Mouse (Mus musculus) MEL (cell line): ENCODE data around the gene Cldn19. TPM values are rescaled to one million over a fixed set of nuclear protein-coding genes. Genes with fewer than 3 reads are reported as not detected.

ENCODE experiments used
- DNase-seq: peaks from one replicate; pipeline ENCODE4 v3.0.0; 2011; ENCODE audit warnings: low read depth, low spot score
- H3K27ac ChIP-seq: 2 replicates; pipeline ENCODE4 v1.5.1; 2012; ENCODE audit warnings: low read depth, mild to moderate bottlenecking, control low read depth, low read length, moderate library complexity; ENCODE audit not compliant: control insufficient read depth
- H3K27me3 ChIP-seq, 2 experiments: fragments of 150-350 bp in 1 of 2; sonication (generic) in 1 of 2; 2 replicates each; pipeline ENCODE4 v1.6.1; 2012; ENCODE audit warnings: low read length in 2 of 2, mild to moderate bottlenecking in 2 of 2, improper control_type of control experiment in 1 of 2, moderate library complexity in 1 of 2; ENCODE audit not compliant: insufficient read depth in 2 of 2, control insufficient read depth in 1 of 2
- H3K36me3 ChIP-seq, 2 experiments: 2 replicates each; pipeline ENCODE4 v1.6.1; 2012 to 2014; ENCODE audit warnings: low read length in 2 of 2, improper control_type of control experiment in 1 of 2, inconsistent platforms in 1 of 2, mild to moderate bottlenecking in 1 of 2; ENCODE audit not compliant: insufficient read depth in 2 of 2, control insufficient read depth in 1 of 2
- H3K4me1 ChIP-seq, 2 experiments: fragments of 150-350 bp in 1 of 2; sonication (generic) in 1 of 2; 2 replicates each; pipeline ENCODE4 v1.6.1; 2012; ENCODE audit warnings: low read length in 2 of 2, improper control_type of control experiment in 1 of 2, mild to moderate bottlenecking in 1 of 2; ENCODE audit not compliant: insufficient read depth in 2 of 2, control insufficient read depth in 1 of 2
- H3K4me3 ChIP-seq, 2 experiments: fragments of 150-350 bp in 1 of 2; sonication (generic) in 1 of 2; 2 replicates each; pipeline ENCODE4 v1.5.1; 2012; ENCODE audit warnings: low read depth in 2 of 2, low read length in 2 of 2, mild to moderate bottlenecking in 2 of 2, moderate library complexity in 2 of 2, control low read depth in 1 of 2, improper control_type of control experiment in 1 of 2; ENCODE audit not compliant: control insufficient read depth in 1 of 2, insufficient read depth in 1 of 2
- H3K79me2 ChIP-seq: 2 replicates; pipeline ENCODE4 v1.6.1; 2012; ENCODE audit warnings: mild to moderate bottlenecking, low read length, moderate library complexity; ENCODE audit not compliant: control insufficient read depth, poor library complexity, insufficient read depth
- H3K9ac ChIP-seq: 2 replicates; pipeline ENCODE4 v1.6.1; 2012; ENCODE audit warnings: low read depth, mild to moderate bottlenecking, control low read depth, low read length, moderate library complexity; ENCODE audit not compliant: control insufficient read depth, poor library complexity, severe bottlenecking
- H3K9me3 ChIP-seq: fragments of 150-350 bp; sonication (generic); replicated peaks from 2 replicates; pipeline ENCODE4 v1.6.1; 2012; ENCODE audit warnings: mild to moderate bottlenecking, low read length, improper control_type of control experiment, moderate library complexity; ENCODE audit not compliant: insufficient read depth
- CHD1 ChIP-seq: IDR thresholded peaks from 2 replicates; pipeline ENCODE4 v1.6.1; 2012; ENCODE audit warnings: low read depth, mild to moderate bottlenecking, inconsistent platforms, low read length, improper control_type of control experiment
- CHD2 ChIP-seq: IDR thresholded peaks from 2 replicates; pipeline ENCODE4 v1.6.1; 2011; ENCODE audit warnings: low read length, improper control_type of control experiment
- E2F4 ChIP-seq: IDR thresholded peaks from 2 replicates; pipeline ENCODE4 v1.6.1; 2011; ENCODE audit warnings: low read depth, low read length, improper control_type of control experiment, borderline replicate concordance
- ELF1 ChIP-seq: IDR thresholded peaks from 2 replicates; pipeline ENCODE4 v1.6.1; 2014; ENCODE audit warnings: low read depth, mild to moderate bottlenecking, inconsistent platforms, low read length, improper control_type of control experiment, moderate library complexity
- EP300 ChIP-seq, 2 experiments: IDR thresholded peaks; 2 replicates each; pipeline ENCODE4 v1.6.1; 2011; ENCODE audit warnings: improper control_type of control experiment in 2 of 2, low read length in 2 of 2, low read depth in 1 of 2, mild to moderate bottlenecking in 1 of 2
- ETS1 ChIP-seq: IDR thresholded peaks from 2 replicates; pipeline ENCODE4 v1.6.1; 2012; ENCODE audit warnings: low read depth, mild to moderate bottlenecking, inconsistent platforms, low read length, improper control_type of control experiment, moderate library complexity
- GABPA ChIP-seq: IDR thresholded peaks from 2 replicates; pipeline ENCODE4 v1.6.1; 2012; ENCODE audit warnings: low read depth, mild to moderate bottlenecking, inconsistent platforms, low read length, improper control_type of control experiment, moderate library complexity
- GATA1 ChIP-seq: IDR thresholded peaks from 2 replicates; pipeline ENCODE4 v1.6.1; 2011; ENCODE audit warnings: low read depth, low read length, improper control_type of control experiment
- HCFC1 ChIP-seq: IDR thresholded peaks from 2 replicates; pipeline ENCODE4 v1.6.1; 2012; ENCODE audit warnings: low read depth, mild to moderate bottlenecking, inconsistent platforms, low read length, improper control_type of control experiment, moderate library complexity
- JUND ChIP-seq: IDR thresholded peaks from 2 replicates; pipeline ENCODE4 v1.6.1; 2011; ENCODE audit warnings: low read depth, mild to moderate bottlenecking, improper control_type of control experiment, low read length
- KAT2A ChIP-seq: conservative IDR thresholded peaks from 2 replicates; pipeline ENCODE4 v1.6.1; 2012; ENCODE audit warnings: low read depth, low read length, improper control_type of control experiment, inconsistent platforms
- MAFK ChIP-seq: IDR thresholded peaks from 2 replicates; pipeline ENCODE4 v1.6.1; 2011; ENCODE audit warnings: low read depth, mild to moderate bottlenecking, low read length, improper control_type of control experiment, borderline replicate concordance
- MAX ChIP-seq: IDR thresholded peaks from 2 replicates; pipeline ENCODE4 v1.6.1; 2011; ENCODE audit warnings: low read length, improper control_type of control experiment
- MAZ ChIP-seq: IDR thresholded peaks from 2 replicates; pipeline ENCODE4 v1.6.1; 2012; ENCODE audit warnings: low read depth, mild to moderate bottlenecking, inconsistent platforms, low read length, improper control_type of control experiment
- MEF2A ChIP-seq: IDR thresholded peaks from 2 replicates; pipeline ENCODE4 v1.6.1; 2014; ENCODE audit warnings: low read depth, mild to moderate bottlenecking, inconsistent platforms, low read length, improper control_type of control experiment; ENCODE audit not compliant: poor library complexity, insufficient replicate concordance, severe bottlenecking; ENCODE audit errors: extremely low read depth
- MXI1 ChIP-seq: IDR thresholded peaks from 2 replicates; pipeline ENCODE4 v1.6.1; 2011; ENCODE audit warnings: mild to moderate bottlenecking, low read depth, low read length, improper control_type of control experiment
- MYC ChIP-seq: IDR thresholded peaks from 2 replicates; pipeline ENCODE4 v1.6.1; 2011; ENCODE audit warnings: low read depth, mild to moderate bottlenecking, low read length, improper control_type of control experiment, moderate library complexity
- NELFE ChIP-seq: IDR thresholded peaks from 2 replicates; pipeline ENCODE4 v1.6.1; 2011; ENCODE audit warnings: low read depth, low read length, improper control_type of control experiment
- NRF1 ChIP-seq: IDR thresholded peaks from 2 replicates; pipeline ENCODE4 v1.6.1; 2014; ENCODE audit warnings: low read depth, mild to moderate bottlenecking, inconsistent platforms, low read length, improper control_type of control experiment, moderate library complexity; ENCODE audit not compliant: poor library complexity, insufficient read depth, severe bottlenecking
- POLR2A ChIP-seq, 2 experiments: IDR thresholded peaks; 2 replicates each; pipeline ENCODE4 v1.6.1; 2011 to 2012; ENCODE audit warnings: low read length in 2 of 2, mild to moderate bottlenecking in 2 of 2, control low read depth in 1 of 2, improper control_type of control experiment in 1 of 2, low read depth in 1 of 2, moderate library complexity in 1 of 2; ENCODE audit not compliant: control insufficient read depth in 1 of 2, insufficient read depth in 1 of 2, poor library complexity in 1 of 2
- POLR2AphosphoS2 ChIP-seq: IDR thresholded peaks from 2 replicates; pipeline ENCODE4 v1.6.1; 2011; ENCODE audit warnings: low read length, improper control_type of control experiment
- POLR2AphosphoS5 ChIP-seq: IDR thresholded peaks from 2 replicates; pipeline ENCODE4 v1.6.1; 2012; ENCODE audit warnings: low read depth, borderline replicate concordance, mild to moderate bottlenecking, inconsistent platforms, low read length, moderate library complexity, mixed read lengths
- RAD21 ChIP-seq: IDR thresholded peaks from 2 replicates; pipeline ENCODE4 v1.6.1; 2011; ENCODE audit warnings: mild to moderate bottlenecking, low read depth, low read length, improper control_type of control experiment
- RCOR1 ChIP-seq: IDR thresholded peaks from 2 replicates; pipeline ENCODE4 v1.6.1; 2012; ENCODE audit warnings: low read depth, mild to moderate bottlenecking, inconsistent platforms, low read length, improper control_type of control experiment
- SIN3A ChIP-seq: IDR thresholded peaks from 2 replicates; pipeline ENCODE4 v1.6.1; 2012; ENCODE audit warnings: low read length, improper control_type of control experiment, inconsistent platforms
- SMC3 ChIP-seq: IDR thresholded peaks from 2 replicates; pipeline ENCODE4 v1.6.1; 2011; ENCODE audit warnings: low read depth, low read length, improper control_type of control experiment
- TBP ChIP-seq: IDR thresholded peaks from 2 replicates; pipeline ENCODE4 v1.8.0; 2011; ENCODE audit warnings: low read depth, low read length, improper control_type of control experiment
- TCF12 ChIP-seq: IDR thresholded peaks from 2 replicates; pipeline ENCODE4 v1.6.1; 2014; ENCODE audit warnings: low read depth, mild to moderate bottlenecking, inconsistent platforms, low read length, improper control_type of control experiment, moderate library complexity
- USF1 ChIP-seq: IDR thresholded peaks from 2 replicates; pipeline ENCODE4 v1.6.1; 2014; ENCODE audit warnings: low read depth, mild to moderate bottlenecking, inconsistent platforms, low read length, improper control_type of control experiment, moderate library complexity
- ZMIZ1 ChIP-seq: IDR thresholded peaks from 2 replicates; pipeline ENCODE4 v1.6.1; 2012; ENCODE audit warnings: low read depth, mild to moderate bottlenecking, inconsistent platforms, low read length, improper control_type of control experiment, moderate library complexity
- ZNF384 ChIP-seq: IDR thresholded peaks from 2 replicates; pipeline ENCODE4 v1.6.1; 2012; ENCODE audit warnings: low read depth, mild to moderate bottlenecking, inconsistent platforms, low read length, improper control_type of control experiment
- polyA plus RNA-seq, 2 experiments: library from polyadenylated mRNA; stranded (reverse) in 1 of 2; unstranded in 1 of 2; fragments of >175 nt in 1 of 2; fragments of >200 nt in 1 of 2; gene quantifications; 2 replicates each; pipeline versions ENCODE4 v1.2.1 to v1.2.4; 2012; ENCODE audit warnings: low replicate concordance in 2 of 2, low read depth in 1 of 2; ENCODE audit not compliant: insufficient read length in 2 of 2, insufficient read depth in 1 of 2, missing spikeins in 1 of 2
- total RNA-seq: library from RNA; depleted of rRNA; stranded (reverse); fragments of 300-350 nt; gene quantifications from 2 replicates; pipeline ENCODE4 v1.2.3, GENCODE M21; 2012

Cldn19 gene
- total and polyA plus RNA-seq, 3 experiments, result not detected

DNA sequence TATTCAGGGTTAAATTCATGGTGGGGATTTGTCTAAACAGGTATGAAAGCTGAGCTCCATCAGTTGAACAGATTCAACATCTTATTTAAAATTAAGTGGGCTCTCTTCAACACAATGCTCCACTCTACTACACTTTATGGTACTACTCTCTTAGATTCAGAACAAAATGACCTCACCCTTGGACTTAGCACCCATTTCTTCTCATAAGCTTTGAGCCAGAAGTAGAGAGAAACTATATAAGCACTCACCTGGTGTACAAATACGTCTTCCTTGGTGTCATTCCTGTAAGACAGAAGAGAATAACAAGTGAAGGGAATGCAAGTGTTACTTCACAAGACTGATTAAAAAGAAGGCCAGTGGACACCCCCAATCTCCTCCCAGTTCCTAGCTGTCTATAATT lies 29.6 kb downstream of the Cldn19 start:
- TF ChIP-seq GABPA (no peak), SMC3 (no peak), POLR2AphosphoS5 (no peak), RAD21 (no peak), SIN3A (no peak), ZNF384 (no peak), ELF1 (no peak), CHD2 (no peak), JUND (no peak), TCF12 (no peak), MEF2A (no peak), GATA1 (no peak), TBP (no peak), MXI1 (no peak), NELFE (no peak), MYC (no peak), KAT2A (no peak)
- H3K36me3 ChIP-seq, result peaks cover 63 to 64% of the 10 kb centered on the region in 2 experiments
- H3K4me1 ChIP-seq, result peaks cover 25 to 27% of the 10 kb centered on the region in 2 experiments
- H3K27ac ChIP-seq, result peak overlapping the region; percentile 61
- no peak overlapping the region for H3K9ac ChIP-seq
- peaks cover 49% of the 10 kb centered on the region for H3K79me2 ChIP-seq
- DNase-seq, result no peak
- H3K4me3 ChIP-seq, result no peak overlapping the region
- H3K27me3 ChIP-seq, result no peaks in the 10 kb centered on the region
- H3K9me3 ChIP-seq, result no peaks in the 10 kb centered on the region

DNA sequence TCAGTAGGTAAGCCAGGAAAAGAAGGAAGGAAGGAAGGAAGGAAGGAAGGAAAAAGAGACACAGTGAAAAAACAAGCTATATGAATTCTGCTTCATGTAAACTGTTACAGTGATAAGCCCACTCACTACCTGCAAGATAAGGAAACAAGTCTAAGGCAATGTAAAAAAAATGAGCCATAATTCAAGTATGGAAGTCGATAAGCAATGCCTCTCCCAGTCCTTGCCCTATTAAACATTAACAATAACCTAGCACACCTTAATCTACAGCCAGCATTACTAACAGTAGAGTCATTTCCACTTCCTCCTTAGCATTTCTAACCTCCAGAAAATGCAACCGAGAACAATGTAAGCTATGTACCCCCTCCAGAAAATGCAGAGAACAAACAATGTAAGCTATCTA lies 30.1 kb downstream of the Cldn19 start:
- peak; percentile 80 for DNase-seq
- peaks cover 25 to 27% of the 10 kb centered on the region in 2 experiments for H3K4me1 ChIP-seq
- TF ChIP-seq KAT2A (no peak), MAFK (no peak), POLR2AphosphoS2 (0 out of 2 replicates have a peak, but pooled peaks have one; percentile 8), HCFC1 (no peak), POLR2A (IDR thresholded peaks at IDR 0.05; ENCODE audit: control insufficient read depth in 1 of 2, insufficient read depth in 1 of 2, low read depth in 1 of 2, low read length in 2 of 2, poor library complexity in 1 of 2) (peak in 1 of 2 experiments; percentile 42; a peak in 1 of 4 replicates), TCF12 (peak; percentile 85), USF1 (no peak), RAD21 (no peak), MYC (no peak), NRF1 (no peak), ZMIZ1 (no peak), SMC3 (no peak), CHD1 (no peak), SIN3A (peak; percentile 74), MAX (no peak), EP300 (IDR thresholded peaks at IDR 0.05; ENCODE audit: low read depth in 1 of 2, low read length in 2 of 2) (peak; percentile 93), ELF1 (0 out of 2 replicates have a peak, but pooled peaks have one; percentile 47), MAZ (no peak), JUND (no peak), ZNF384 (peak; percentile 96), E2F4 (no peak), RCOR1 (peak; percentile 57; the same call in 1 of the 2 replicates), ETS1 (peak; percentile 55; the same call in 1 of the 2 replicates)

More for the DNA sequence above, 30.1 kb downstream of the Cldn19 start:
- H3K79me2 ChIP-seq, result peaks cover 53% of the 10 kb centered on the region
- H3K27me3 ChIP-seq, result no peaks in the 10 kb centered on the region
- H3K27ac ChIP-seq, result peak overlapping the region; percentile 82
- H3K4me3 ChIP-seq, result no peak overlapping the region
- no peak overlapping the region for H3K9ac ChIP-seq
- no peaks in the 10 kb centered on the region for H3K9me3 ChIP-seq
- H3K36me3 ChIP-seq, result peaks cover 64 to 65% of the 10 kb centered on the region in 2 experiments
